Mouse (Mus musculus): Measurements from ENCODE around the gene Abi1. TPM values are rescaled to one million over a fixed set of nuclear protein-coding genes. Genes with fewer than 3 reads are reported as not detected.
"Not testable (repeated sequence)": the region's sequence is repeated elsewhere in the genome, so short reads cannot be mapped to it uniquely, and the experiment has no call there.

Abi1 gene
- polyA plus RNA-seq, 1 experiment from 2014 or later = 28.7 TPM

GRCm38 (mm10) chr2:22957415-22957814 is 82.6 kb downstream of the Abi1 start:
- no peak for ATAC-seq (ENCODE audit: extremely low read depth, insufficient number of reproducible peaks, low FRiP score, low TSS enrichment)
- Histone ChIP-seq H3K27me3 (replicated peaks) (no peaks in the 10 kb centered on the region), H3K9ac (no peak overlapping the region), H3K4me1 (no peaks in the 10 kb centered on the region), H3K4me2 (no peak overlapping the region), H3K27ac (replicated peaks) (no peak overlapping the region), H3K36me3 (peaks cover 36% of the 10 kb centered on the region), H3K4me3 (no peak overlapping the region), H3K9me3 (no peaks in the 10 kb centered on the region)
- 80% methylated on average over 1 of the region's 1 CpGs for WGBS

- Histone ChIP-seq H3K4me1 (no peaks in the 10 kb centered on the region), H3K9ac (no peak overlapping the region), H3K9me3 (no peaks in the 10 kb centered on the region), H3K27ac (replicated peaks) (no peak overlapping the region), H3K36me3 (peaks cover 30% of the 10 kb centered on the region), H3K4me3 (no peak overlapping the region), H3K4me2 (no peak overlapping the region), H3K27me3 (replicated peaks) (no peaks in the 10 kb centered on the region)
- WGBS = 77% methylated on average over 5 of the region's 5 CpGs
- ATAC-seq (ENCODE audit: extremely low read depth, insufficient number of reproducible peaks, low FRiP score, low TSS enrichment) = no peak
These were observed 84.1 kb downstream of the Abi1 start for GRCm38 (mm10) chr2:22955914-22956313.

GRCm38 (mm10) chr2:22954278-22954677 is 85.8 kb downstream of the Abi1 start:
- H3K36me3 ChIP-seq = peaks cover 24% of the 10 kb centered on the region
- no peaks in the 10 kb centered on the region for H3K27me3 ChIP-seq (replicated peaks)
- ATAC-seq (ENCODE audit: extremely low read depth, insufficient number of reproducible peaks, low FRiP score, low TSS enrichment) = no peak

GRCm38 (mm10) chr2:22949956-22950355 is 90.1 kb downstream of the Abi1 start:
- ATAC-seq (ENCODE audit: extremely low read depth, insufficient number of reproducible peaks, low FRiP score, low TSS enrichment) = no peak
- H3K9ac ChIP-seq = no peak overlapping the region
- H3K4me1 ChIP-seq = peaks cover 5% of the 10 kb centered on the region
- 12% methylated on average over 4 of the region's 4 CpGs for WGBS
- H3K4me2 ChIP-seq = no peak overlapping the region
- no peak overlapping the region for H3K4me3 ChIP-seq
- H3K27me3 ChIP-seq (replicated peaks) = no peaks in the 10 kb centered on the region
- H3K36me3 ChIP-seq = peaks cover 13% of the 10 kb centered on the region
- no peak overlapping the region for H3K27ac ChIP-seq (replicated peaks)
- no peaks in the 10 kb centered on the region for H3K9me3 ChIP-seq

More at GRCm38 (mm10) chr2:22954278-22954677, 85.8 kb downstream of the Abi1 start:
- Histone ChIP-seq H3K4me1 (peaks cover 5% of the 10 kb centered on the region), H3K9me3 (no peaks in the 10 kb centered on the region), H3K4me2 (no peak overlapping the region), H3K4me3 (no peak overlapping the region), H3K27ac (replicated peaks) (no peak overlapping the region), H3K9ac (no peak overlapping the region)
- WGBS = 86% methylated on average over 4 of the region's 4 CpGs

DNA sequence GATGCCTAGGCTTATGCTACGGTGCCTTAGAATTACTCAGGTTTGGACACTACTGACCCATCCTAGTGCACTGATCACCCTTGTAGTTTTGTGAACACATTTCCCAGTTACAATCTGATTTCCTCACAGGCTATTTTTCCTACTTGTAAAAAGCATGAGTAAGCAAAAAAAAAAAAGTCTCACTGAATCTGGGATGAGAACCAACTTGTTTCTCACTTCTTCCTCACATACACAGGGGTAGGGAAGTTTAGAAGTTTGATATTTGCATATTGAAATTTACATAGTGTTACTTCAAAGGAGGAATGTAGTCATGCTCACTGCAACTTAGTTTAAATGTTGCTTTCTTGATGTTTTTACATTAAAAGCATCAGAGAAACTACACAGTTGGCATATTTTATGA is 106.5 kb downstream of the Abi1 start:
- WGBS = 80% methylated on average over 1 of the region's 1 CpGs
- Histone ChIP-seq H3K36me3 (peaks cover 76% of the 10 kb centered on the region), H3K9me3 (no peaks in the 10 kb centered on the region)

DNA sequence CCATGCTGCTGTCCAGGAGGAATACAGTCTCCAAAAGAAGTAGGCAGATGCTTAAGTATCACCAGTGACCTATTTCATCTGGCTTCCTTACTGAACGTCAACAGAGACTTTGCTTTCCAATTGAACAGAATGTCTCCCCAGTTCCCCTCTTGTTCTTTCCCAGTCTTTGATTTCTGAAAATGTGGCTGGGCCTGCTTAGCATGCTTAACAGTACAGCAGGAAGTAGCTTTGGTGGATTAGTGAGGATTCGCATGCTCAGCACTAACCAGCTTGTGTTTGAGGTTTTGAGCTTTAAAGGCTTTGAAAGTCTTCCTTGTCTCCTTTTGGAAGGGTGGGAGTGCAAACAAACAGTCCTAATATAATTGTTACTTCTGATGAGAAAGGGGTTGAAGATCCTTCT is 111.8 kb downstream of the Abi1 start:
- H3K27ac ChIP-seq (replicated peaks) = no peak overlapping the region
- no peak overlapping the region for H3K4me2 ChIP-seq
- ATAC-seq (ENCODE audit: extremely low read depth, insufficient number of reproducible peaks, low FRiP score, low TSS enrichment) = no peak
- H3K9me3 ChIP-seq = no peaks in the 10 kb centered on the region
- no peaks in the 10 kb centered on the region for H3K27me3 ChIP-seq (replicated peaks)
- peaks cover 40% of the 10 kb centered on the region for H3K36me3 ChIP-seq
- 79% methylated on average over 2 of the region's 2 CpGs for WGBS
- no peaks in the 10 kb centered on the region for H3K4me1 ChIP-seq
- H3K9ac ChIP-seq = no peak overlapping the region
- H3K4me3 ChIP-seq = no peak overlapping the region

More for the DNA sequence above, 106.5 kb downstream of the Abi1 start:
- Histone ChIP-seq H3K4me1 (no peaks in the 10 kb centered on the region), H3K27me3 (replicated peaks) (no peaks in the 10 kb centered on the region), H3K27ac (replicated peaks) (no peak overlapping the region), H3K4me3 (no peak overlapping the region), H3K4me2 (no peak overlapping the region), H3K9ac (no peak overlapping the region)
- ATAC-seq (ENCODE audit: extremely low read depth, insufficient number of reproducible peaks, low FRiP score, low TSS enrichment) = no peak

- H3K4me1 ChIP-seq; H3K27ac ChIP-seq (replicated peaks); H3K4me3 ChIP-seq; H3K9me3 ChIP-seq; ATAC-seq (ENCODE audit: extremely low read depth, insufficient number of reproducible peaks, low FRiP score, low TSS enrichment); H3K9ac ChIP-seq; H3K4me2 ChIP-seq; H3K27me3 ChIP-seq (replicated peaks): not testable (repeated sequence)
- peaks cover 34% of the 10 kb centered on the region for H3K36me3 ChIP-seq
- WGBS = 95% methylated on average over 3 of the region's 3 CpGs
These were observed 114.1 kb downstream of the Abi1 start for GRCm38 (mm10) chr2:22925911-22926310.

DNA sequence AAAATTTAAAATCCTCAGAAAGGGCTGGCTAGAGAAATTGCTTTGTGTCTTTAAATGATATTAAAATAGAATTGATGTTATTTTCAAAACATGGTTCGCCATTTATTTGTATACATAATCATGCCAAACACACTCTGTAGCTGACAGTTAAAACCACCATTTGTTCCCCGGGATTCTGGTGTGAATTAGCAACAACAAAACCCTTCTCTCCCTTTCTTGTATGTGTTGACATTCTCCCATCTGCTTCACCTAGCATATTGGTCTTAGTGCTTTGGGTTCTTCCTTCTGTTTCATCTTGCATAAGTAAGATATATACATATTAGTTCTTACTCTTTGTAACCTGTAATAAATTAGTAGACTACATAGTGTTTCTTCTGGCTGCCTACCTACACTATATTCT is 121.4 kb downstream of the Abi1 start:
- Histone ChIP-seq H3K27ac (replicated peaks) (no peak overlapping the region), H3K4me1 (no peaks in the 10 kb centered on the region), H3K4me2 (no peak overlapping the region), H3K4me3 (no peak overlapping the region), H3K27me3 (replicated peaks) (no peaks in the 10 kb centered on the region), H3K9me3 (no peaks in the 10 kb centered on the region), H3K9ac (no peak overlapping the region), H3K36me3 (peaks cover 74% of the 10 kb centered on the region)
- ATAC-seq (ENCODE audit: extremely low read depth, insufficient number of reproducible peaks, low FRiP score, low TSS enrichment) = no peak
- whole genome bisulfite sequencing = 91% methylated on average over 2 of the region's 2 CpGs

DNA sequence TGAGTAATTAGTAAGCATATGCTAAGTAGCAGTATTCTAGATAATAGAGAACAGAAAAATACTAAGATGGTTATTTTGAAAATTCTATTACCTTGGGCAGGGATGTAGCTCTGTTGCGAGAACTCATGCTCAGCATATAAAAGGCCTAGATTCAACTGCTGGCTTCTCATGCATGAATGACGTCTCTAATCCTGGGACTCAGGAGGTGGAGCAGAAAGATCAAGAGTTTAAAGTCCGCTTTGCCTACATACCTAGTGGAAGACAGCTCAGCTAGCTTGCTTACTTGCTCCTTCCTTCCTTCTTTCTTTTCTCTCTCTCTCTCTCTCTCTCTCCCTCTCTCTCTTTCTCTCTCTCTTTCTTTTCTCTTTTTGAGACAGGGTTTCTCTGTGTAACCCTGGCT is 125.6 kb downstream of the Abi1 start:
- no peak overlapping the region for H3K9ac ChIP-seq
- no peak for ATAC-seq (ENCODE audit: extremely low read depth, insufficient number of reproducible peaks, low FRiP score, low TSS enrichment)
- no peak overlapping the region for H3K27ac ChIP-seq (replicated peaks)
- H3K4me3 ChIP-seq = no peak overlapping the region
- H3K4me2 ChIP-seq = no peak overlapping the region
- H3K4me1 ChIP-seq = no peaks in the 10 kb centered on the region
- 89% methylated on average over 3 of the region's 3 CpGs for WGBS
- no peaks in the 10 kb centered on the region for H3K27me3 ChIP-seq (replicated peaks)
- no peaks in the 10 kb centered on the region for H3K9me3 ChIP-seq
- peaks cover 87% of the 10 kb centered on the region for H3K36me3 ChIP-seq

- H3K4me1 ChIP-seq = no peaks in the 10 kb centered on the region
- 57% methylated on average over 3 of the region's 3 CpGs for WGBS
- no peak overlapping the region for H3K27ac ChIP-seq (replicated peaks)
- H3K9me3 ChIP-seq = no peaks in the 10 kb centered on the region
- peaks cover 65% of the 10 kb centered on the region for H3K36me3 ChIP-seq
- no peak overlapping the region for H3K4me2 ChIP-seq
- no peak overlapping the region for H3K4me3 ChIP-seq
- no peak overlapping the region for H3K9ac ChIP-seq
- H3K27me3 ChIP-seq (replicated peaks) = no peaks in the 10 kb centered on the region
- no peak for ATAC-seq (ENCODE audit: extremely low read depth, insufficient number of reproducible peaks, low FRiP score, low TSS enrichment)
These were observed 136.1 kb downstream of the Abi1 start for GRCm38 (mm10) chr2:22903947-22904346.

- Histone ChIP-seq H3K36me3 (peaks cover 5% of the 10 kb centered on the region; the same call in 1 of the 2 replicates), H3K9ac (peak within 1 kb of the TSS; percentile 88), H3K27me3 (replicated peaks) (no peaks in the 10 kb centered on the region), H3K4me2 (peak within 1 kb of the TSS; percentile 74), H3K9me3 (no peaks in the 10 kb centered on the region), H3K27ac (replicated peaks) (peak within 1 kb of the TSS; percentile 88), H3K4me1 (peaks cover 18% of the 10 kb centered on the region; the same call in 1 of the 2 replicates), H3K4me3 (peak within 1 kb of the TSS; percentile 88)
- peak; percentile 90 for ATAC-seq (ENCODE audit: extremely low read depth, insufficient number of reproducible peaks, low FRiP score, low TSS enrichment)
- WGBS = under 1% methylated on average over 81 of the region's 81 CpGs
These were observed 144.5 kb downstream of the Abi1 start, which contains the start of gene Pdss1 for GRCm38 (mm10) chr2:22895282-22896273. Pdss1 (plus strand) TSS chr2:22895522.
